Mouse (Mus musculus) liver, embryonic 14.5 days (tissue): Measurements from ENCODE around the gene Pde4d. TPM values are rescaled to one million over a fixed set of nuclear protein-coding genes. Genes with fewer than 3 reads are reported as not detected.
A peak's percentile ranks its signal among the peaks of the same experiment; 100 is the strongest.

Experiments used
- ATAC-seq: fragments of 200-750 bp; cut with Nextera tagmentation; 2 replicates; pipeline ENCODE4 v1.8.0; 2017; ENCODE audit warnings: moderate number of reproducible peaks, mild to moderate bottlenecking, moderate library complexity; ENCODE audit not compliant: insufficient read depth
- DNase-seq, 3 experiments: peaks; one replicate each; pipeline ENCODE4 v3.0.0-alpha.2; 2012 to 2013; ENCODE audit warnings: low read depth in 3 of 3, low spot score in 3 of 3
- H3K27ac ChIP-seq: fragments of 300-500 bp; sonication (generic); 2 replicates; pipeline ENCODE4 v1.5.1; 2014; ENCODE audit warnings: moderate library complexity, mild to moderate bottlenecking, control low read depth, inconsistent platforms
- H3K27me3 ChIP-seq: fragments of 300-500 bp; sonication (generic); 2 replicates; pipeline ENCODE4 v1.6.1; 2014; ENCODE audit warnings: mild to moderate bottlenecking, low read length, moderate library complexity; ENCODE audit not compliant: control insufficient read depth, insufficient read depth
- H3K36me3 ChIP-seq: fragments of 300-500 bp; sonication (generic); replicated peaks from 2 replicates; pipeline ENCODE4 v1.6.1; 2014; ENCODE audit warnings: low read depth; ENCODE audit not compliant: control insufficient read depth, insufficient read depth
- H3K4me1 ChIP-seq, 2 experiments: fragments of 200-500 bp in 1 of 2; fragments of 300-500 bp in 1 of 2; sonication (generic) in 1 of 2; replicated peaks; 2 replicates each; pipeline ENCODE4 v1.6.1; 2012 to 2014; ENCODE audit warnings: antibody characterized with exemption in 1 of 2, inconsistent platforms in 1 of 2, low read length in 1 of 2; ENCODE audit not compliant: control insufficient read depth in 2 of 2, insufficient read depth in 2 of 2
- H3K4me2 ChIP-seq: fragments of 300-500 bp; sonication (generic); 2 replicates; pipeline ENCODE4 v1.6.1; 2014; ENCODE audit warnings: low read depth, mild to moderate bottlenecking, control low read depth, moderate library complexity
- H3K4me3 ChIP-seq, 2 experiments: fragments of 200-500 bp in 1 of 2; fragments of 300-500 bp in 1 of 2; sonication (generic) in 1 of 2; 2 replicates each; pipeline ENCODE4 v1.5.1; 2012 to 2014; ENCODE audit warnings: low read depth in 2 of 2, low read length in 2 of 2, mild to moderate bottlenecking in 2 of 2, control low read depth in 1 of 2, inconsistent platforms in 1 of 2, moderate library complexity in 1 of 2; ENCODE audit not compliant: insufficient read depth in 1 of 2
- H3K9ac ChIP-seq: fragments of 300-500 bp; sonication (generic); replicated peaks from 2 replicates; pipeline ENCODE4 v1.6.1; 2014; ENCODE audit warnings: mild to moderate bottlenecking, control low read depth, moderate library complexity
- H3K9me3 ChIP-seq: fragments of 300-500 bp; sonication (generic); 2 replicates; pipeline ENCODE4 v1.6.1; 2016; ENCODE audit warnings: low read length, mixed read lengths; ENCODE audit not compliant: control insufficient read depth
- CTCF ChIP-seq: IDR thresholded peaks from 2 replicates; pipeline ENCODE4 v1.5.1; 2016; ENCODE audit warnings: antibody characterized with exemption, low read depth, control low read depth
- EP300 ChIP-seq: IDR thresholded peaks from 2 replicates; pipeline ENCODE4 v1.6.1; 2016; ENCODE audit warnings: antibody characterized with exemption, low read depth
- WGBS: fragments of 180-500 bp; shearing (Covaris S2); extraction: QIAGEN DNeasy Blood & Tissue Kit; methylation state at CpG from one replicate; pipeline ENCODE4 v1.1.7; 2014; ENCODE audit not compliant: insufficient replicate concordance; 5-methylcytosine and 5-hydroxymethylcytosine counted together
- polyA plus RNA-seq, 2 experiments: library from polyadenylated mRNA; depleted of rRNA in 1 of 2; stranded (reverse) in 1 of 2; unstranded in 1 of 2; fragments of >200 nt; fragmentation: Nextera tagmentation in 1 of 2; extraction: Ambion mirVana in 1 of 2; gene quantifications; 2 replicates each; pipeline versions ENCODE4 v1.2.1 to v1.2.3; 2012 to 2014

Gene Pde4d
- polyA plus RNA-seq, 2 experiments: 4.9 to 8.6 TPM

DNA sequence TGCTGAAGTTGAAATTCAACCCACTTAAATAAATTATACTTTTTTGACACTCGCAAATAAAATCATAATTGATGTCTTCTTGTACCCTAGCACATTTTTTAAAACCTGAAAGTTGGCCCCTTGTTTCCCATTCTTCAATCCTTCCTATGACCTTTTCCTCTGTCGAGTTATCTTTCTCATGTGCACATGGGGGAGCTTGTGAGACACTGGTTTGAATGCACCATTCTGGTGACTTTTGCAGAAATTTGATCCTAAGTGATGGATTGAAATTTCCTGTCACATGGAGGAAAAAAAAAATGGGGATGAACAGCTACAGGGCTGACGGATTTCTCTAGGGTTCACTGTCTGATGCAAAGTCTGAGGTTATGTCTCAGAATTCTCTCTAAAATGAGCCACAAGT lies 181.5 kb downstream of the Pde4d start:
- DNase-seq: no peak
- 34% methylated on average over 3 of the region's 3 CpGs for WGBS
- Histone ChIP-seq H3K27ac (no peak overlapping the region), H3K4me3 (no peak overlapping the region), H3K9me3 (no peaks in the 10 kb centered on the region), H3K27me3 (no peaks in the 10 kb centered on the region), H3K36me3 (no peaks in the 10 kb centered on the region), H3K9ac (no peak overlapping the region), H3K4me2 (no peak overlapping the region), H3K4me1 (no peaks in the 10 kb centered on the region)
- ATAC-seq: no peak
- TF ChIP-seq CTCF (no peak), EP300 (no peak)

DNA sequence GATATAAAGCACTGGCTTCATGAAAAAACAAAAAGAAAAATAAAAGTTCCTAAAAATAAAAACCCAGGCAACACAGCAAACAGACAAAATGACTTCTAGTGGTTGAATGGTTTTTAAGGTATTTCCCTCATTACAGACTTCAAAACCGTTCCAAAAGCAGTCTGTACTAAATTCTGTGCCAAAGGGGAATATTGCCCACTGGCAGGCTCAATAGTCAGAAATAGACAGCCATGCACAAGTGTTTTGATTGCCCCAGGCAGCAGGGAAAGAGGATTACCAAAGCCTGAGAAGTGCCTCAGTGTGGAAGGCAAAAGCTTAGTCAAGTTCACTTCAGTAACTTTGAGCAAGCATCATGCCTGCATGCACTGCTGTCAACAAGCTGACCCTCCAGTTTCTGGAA lies 186.8 kb downstream of the Pde4d start:
- Histone ChIP-seq H3K27ac (no peak overlapping the region), H3K9me3 (no peaks in the 10 kb centered on the region), H3K4me3 (no peak overlapping the region), H3K4me1 (no peaks in the 10 kb centered on the region), H3K36me3 (no peaks in the 10 kb centered on the region), H3K9ac (no peak overlapping the region), H3K4me2 (no peak overlapping the region), H3K27me3 (no peaks in the 10 kb centered on the region)
- 41% methylated on average over 1 of the region's 1 CpGs for WGBS
- no peak for TF ChIP-seq EP300
- DNase-seq: no peak
- no peak for ATAC-seq

DNA sequence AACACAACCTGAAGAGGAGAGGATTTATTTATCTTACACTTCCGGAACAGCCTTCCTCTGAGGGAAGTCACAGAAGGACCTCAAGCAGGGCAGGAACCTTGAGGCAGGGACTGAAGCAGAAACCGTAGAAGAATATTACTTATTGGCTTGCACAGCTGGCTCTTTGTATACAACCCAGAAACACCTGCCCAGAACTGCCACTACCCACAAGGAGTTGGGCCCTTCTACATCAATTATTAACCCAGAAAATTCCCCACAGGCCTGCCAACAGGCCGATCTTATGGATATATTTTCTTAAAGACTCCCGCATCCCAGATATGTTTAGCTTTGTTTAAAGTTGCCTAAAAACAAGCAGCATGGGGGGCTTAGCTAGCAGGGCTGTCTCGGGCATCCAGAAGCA lies 192.5 kb downstream of the Pde4d start:
- no peaks in the 10 kb centered on the region for H3K36me3 ChIP-seq
- no peak for DNase-seq
- no peak for ATAC-seq
- no peaks in the 10 kb centered on the region for H3K27me3 ChIP-seq
- no peak overlapping the region for H3K27ac ChIP-seq
- H3K4me1 ChIP-seq: no peaks in the 10 kb centered on the region; a peak in 1 of 4 replicates
- no peaks in the 10 kb centered on the region for H3K9me3 ChIP-seq
- no peak overlapping the region for H3K9ac ChIP-seq
- 57% methylated on average over 5 of the region's 5 CpGs for WGBS
- H3K4me3 ChIP-seq: no peak overlapping the region
- TF ChIP-seq CTCF (no peak), EP300 (no peak)
- no peak overlapping the region for H3K4me2 ChIP-seq

DNA sequence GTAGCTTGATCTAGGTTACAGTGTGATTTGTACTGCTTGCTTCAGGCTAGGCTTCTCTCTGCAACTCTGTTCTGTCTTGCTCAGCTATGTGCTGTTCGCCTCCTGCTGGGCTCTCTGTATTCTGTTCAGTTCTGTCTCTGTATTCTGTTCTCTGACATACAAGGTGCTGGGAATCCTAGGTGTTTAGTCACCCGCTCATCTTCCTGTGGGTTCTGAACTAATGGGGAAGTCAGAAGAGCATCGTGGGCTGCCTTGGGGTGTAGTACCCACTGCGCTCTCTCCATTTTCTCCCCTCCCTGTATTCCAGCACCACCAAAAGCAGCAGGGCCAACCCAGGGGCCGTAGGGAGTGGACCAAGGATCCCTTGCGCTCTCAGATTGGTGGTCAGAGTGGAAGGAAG lies 197.1 kb downstream of the Pde4d start:
- H3K9me3 ChIP-seq: no peaks in the 10 kb centered on the region
- WGBS: 14% methylated on average over 6 of the region's 6 CpGs
- no peak overlapping the region for H3K27ac ChIP-seq
- no peaks in the 10 kb centered on the region; a peak in 1 of 4 replicates for H3K4me1 ChIP-seq
- H3K9ac ChIP-seq: no peak overlapping the region
- H3K4me3 ChIP-seq: no peak overlapping the region
- TF ChIP-seq CTCF (no peak), EP300 (no peak)
- H3K4me2 ChIP-seq: no peak overlapping the region
- ATAC-seq (no peak), DNase-seq (no peak)
- no peaks in the 10 kb centered on the region for H3K36me3 ChIP-seq
- H3K27me3 ChIP-seq: no peaks in the 10 kb centered on the region

DNA sequence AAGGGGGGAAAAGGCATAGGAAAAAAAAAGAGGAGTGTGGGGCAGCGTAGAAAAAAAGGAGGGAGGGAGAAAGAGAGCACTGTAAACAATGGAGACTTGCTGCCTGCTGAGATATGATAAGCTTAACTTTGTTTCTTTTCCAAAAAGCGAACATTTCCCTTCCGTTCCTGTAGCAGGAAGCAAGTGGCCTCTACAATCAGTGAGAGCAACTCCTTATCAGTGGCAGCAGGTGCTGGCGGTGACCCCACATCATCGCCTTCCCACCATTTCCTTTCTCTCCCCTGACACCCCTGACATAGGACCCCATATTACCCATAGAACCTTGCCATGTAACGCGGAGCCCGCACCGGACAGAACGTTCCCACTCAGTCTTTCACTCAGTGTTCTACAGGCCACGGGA lies 197.5 kb downstream of the Pde4d start:
- H3K27ac ChIP-seq: no peak overlapping the region
- H3K36me3 ChIP-seq: no peaks in the 10 kb centered on the region
- 7% methylated on average over 11 of the region's 11 CpGs for WGBS
- H3K4me2 ChIP-seq: no peak overlapping the region
- no peaks in the 10 kb centered on the region; a peak in 1 of 4 replicates for H3K4me1 ChIP-seq
- no peak overlapping the region for H3K4me3 ChIP-seq
- TF ChIP-seq EP300 (no peak), CTCF (no peak)
- DNase-seq: no peak
- H3K27me3 ChIP-seq: no peaks in the 10 kb centered on the region
- no peaks in the 10 kb centered on the region for H3K9me3 ChIP-seq
- no peak overlapping the region for H3K9ac ChIP-seq
- ATAC-seq: peak; percentile 31; the same call in 1 of the 2 replicates
